Mouse (Mus musculus): ENCODE data around the gene Ddx28. TPM values are rescaled to one million over a fixed set of nuclear protein-coding genes. Genes with fewer than 3 reads are reported as not detected.
A peak's percentile ranks its signal among the peaks of the same experiment; 100 is the strongest.
"Not testable (repeated sequence)": the region's sequence is repeated elsewhere in the genome, so short reads cannot be mapped to it uniquely, and the experiment has no call there.

The Ddx28 gene
- total and polyA plus RNA-seq, 3 experiments: 9.9 to 22.6 (median 19.4) TPM

DNA sequence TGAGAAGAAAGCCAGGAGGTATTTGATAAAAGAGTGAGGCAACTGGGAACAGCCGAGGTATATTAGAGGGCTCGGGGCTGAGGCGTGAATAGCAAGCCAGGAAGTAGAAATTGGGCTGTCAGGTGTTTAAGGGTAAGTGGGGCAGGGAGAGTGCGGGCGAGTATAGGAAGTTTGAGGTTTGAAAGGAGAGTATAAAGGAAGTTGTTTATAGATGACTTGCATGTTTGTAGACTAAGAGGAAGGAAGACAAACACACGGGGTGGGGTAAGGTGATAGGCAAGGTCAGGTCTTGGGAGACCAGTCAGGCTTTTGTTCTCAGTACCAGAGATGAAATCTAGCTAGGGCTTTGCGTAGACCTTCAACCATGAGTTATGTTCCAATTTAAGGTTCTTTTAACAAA is 5.4 kb upstream of the Ddx28 start:
- ATAC-seq (ENCODE audit: extremely low read depth, insufficient number of reproducible peaks, low FRiP score, poor library complexity, severe bottlenecking) (peak; percentile 40), DNase-seq (ENCODE audit: low spot score) (peak; percentile 72)
- no peak overlapping the region for H3K4me3 ChIP-seq (ENCODE audit: low read depth, low read length)
- no peak for TF ChIP-seq GATA1 (IDR thresholded peaks at IDR 0.05; ENCODE audit: borderline replicate concordance, low read length)
- H3K9me3 ChIP-seq (replicated peaks): no peaks in the 10 kb centered on the region
- peaks cover 29% of the 10 kb centered on the region for H3K4me1 ChIP-seq (ENCODE audit: insufficient read depth, low read depth, low read length)
- no peaks in the 10 kb centered on the region for H3K27me3 ChIP-seq (ENCODE audit: insufficient read depth, low read length)
- H3K36me3 ChIP-seq (replicated peaks): peaks cover 70% of the 10 kb centered on the region

DNA sequence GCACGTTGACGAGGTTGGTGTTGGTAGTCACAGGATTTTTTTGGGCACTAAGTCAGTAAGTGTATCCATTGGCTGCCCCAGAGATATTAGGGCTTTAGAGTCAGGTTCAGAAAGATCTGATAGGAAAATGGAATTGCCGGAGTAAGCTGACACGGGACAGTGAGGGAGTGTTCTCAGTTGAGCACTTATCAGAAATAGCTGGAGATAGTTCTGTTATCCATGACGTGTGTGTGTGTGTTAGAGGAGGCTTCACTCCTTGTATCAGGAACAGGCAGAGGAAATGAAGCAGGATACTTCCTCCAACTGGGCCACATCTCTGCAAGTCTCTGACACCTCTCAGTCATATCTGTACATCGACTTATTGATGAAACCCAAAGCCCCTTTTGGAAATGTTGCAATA is 4.6 kb upstream of the Ddx28 start:
- no peak for DNase-seq (ENCODE audit: low spot score)
- Histone ChIP-seq H3K4me1 (ENCODE audit: insufficient read depth, low read depth, low read length) (peaks cover 33% of the 10 kb centered on the region), H3K27me3 (ENCODE audit: insufficient read depth, low read length) (no peaks in the 10 kb centered on the region), H3K9me3 (replicated peaks) (no peaks in the 10 kb centered on the region), H3K4me3 (ENCODE audit: low read depth, low read length) (no peak overlapping the region), H3K36me3 (replicated peaks) (peaks cover 61% of the 10 kb centered on the region)
- TF ChIP-seq CTCF (IDR thresholded peaks at IDR 0.05; ENCODE audit: low read depth, low read length) (no peak), GATA1 (IDR thresholded peaks at IDR 0.05; ENCODE audit: borderline replicate concordance, low read length) (no peak), GATA2 (IDR thresholded peaks at IDR 0.05; ENCODE audit: borderline replicate concordance, low read depth, low read length) (no peak), POLR2AphosphoS5 (IDR thresholded peaks at IDR 0.05; ENCODE audit: insufficient replicate concordance, low read depth, low read length) (no peak), TAL1 (conservative IDR thresholded peaks at IDR 0.05; ENCODE audit: low read depth, low read length) (no peak)
- ATAC-seq (ENCODE audit: extremely low read depth, insufficient number of reproducible peaks, low FRiP score, poor library complexity, severe bottlenecking): no peak

DNA sequence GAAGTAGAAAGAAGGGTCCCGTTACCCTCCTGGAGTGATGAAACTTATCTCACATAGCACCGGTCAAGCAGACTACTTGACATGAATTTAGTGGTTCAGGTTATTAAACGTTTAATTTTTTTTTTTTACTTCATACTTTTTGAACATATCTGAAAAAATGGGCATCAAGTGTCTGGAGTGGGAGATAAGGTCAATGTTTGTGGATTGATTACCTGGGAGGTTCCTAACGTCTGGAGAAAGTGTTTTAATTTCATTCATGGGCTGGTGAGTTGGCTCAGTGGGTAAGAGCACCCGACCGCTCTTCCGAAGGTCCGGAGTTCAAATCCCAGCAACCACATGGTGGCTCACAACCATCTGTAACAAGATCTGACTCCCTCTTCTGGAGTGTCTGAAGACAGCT is 521 bp upstream of the Ddx28 start:
- peak; percentile 46 for DNase-seq (ENCODE audit: low spot score)
- H3K4me1 ChIP-seq (ENCODE audit: insufficient read depth, low read depth, low read length): peaks cover 46% of the 10 kb centered on the region
- not testable (repeated sequence) for H3K27me3 ChIP-seq (ENCODE audit: insufficient read depth, low read length); ATAC-seq (ENCODE audit: extremely low read depth, insufficient number of reproducible peaks, low FRiP score, poor library complexity, severe bottlenecking); H3K9me3 ChIP-seq (replicated peaks)
- peak overlapping the region; percentile 99 for H3K4me3 ChIP-seq (ENCODE audit: low read depth, low read length)
- H3K36me3 ChIP-seq (replicated peaks): peaks cover 46% of the 10 kb centered on the region
- 0 out of 2 replicates have a peak, but pooled peaks have one; percentile 26 for TF ChIP-seq TAL1 (conservative IDR thresholded peaks at IDR 0.05; ENCODE audit: low read depth, low read length)

DNA sequence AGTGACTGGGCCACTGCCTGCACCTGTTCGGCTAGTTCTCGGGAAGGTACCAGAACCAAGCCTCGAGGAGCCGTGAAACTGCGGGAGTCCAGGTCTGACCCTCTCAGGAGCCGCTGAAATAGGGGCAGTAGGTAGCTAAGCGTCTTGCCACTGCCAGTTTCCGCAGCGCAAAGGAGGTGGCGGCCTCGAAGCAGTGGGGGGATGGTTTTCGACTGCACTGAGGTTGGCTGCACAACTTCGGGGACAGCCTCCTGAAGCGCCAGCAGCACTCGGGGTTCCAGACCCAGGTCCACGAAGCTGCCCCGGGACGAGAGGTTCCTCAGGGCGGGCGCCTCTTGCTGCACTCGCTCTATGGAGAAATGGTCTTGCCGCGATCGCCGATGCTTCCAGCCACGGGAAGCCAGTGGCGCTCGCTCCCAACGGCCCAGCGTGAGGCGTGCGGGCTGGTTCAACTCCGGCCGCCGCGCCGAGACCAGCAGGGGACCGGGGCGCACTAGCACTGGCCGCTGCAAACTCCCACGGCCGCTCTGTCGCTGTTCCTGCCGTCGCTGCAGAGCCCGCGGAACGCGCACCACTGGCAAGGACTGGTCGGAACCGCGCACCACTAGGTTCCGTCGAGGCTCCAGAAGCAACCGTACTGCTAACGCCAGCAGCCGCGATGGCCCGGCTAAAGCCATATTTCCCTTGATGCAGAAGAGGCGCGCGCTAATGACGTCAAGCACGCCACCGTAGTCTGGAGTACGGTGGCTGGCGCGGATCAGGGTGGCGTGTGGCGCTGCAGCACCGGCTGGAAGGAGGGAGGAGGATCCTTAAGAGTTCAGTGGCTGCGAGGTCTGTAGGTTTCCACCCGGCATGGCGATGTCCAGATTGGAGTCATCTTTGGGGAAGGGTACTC is 687 bp downstream of the Ddx28 start:
- TF ChIP-seq TAL1 (conservative IDR thresholded peaks at IDR 0.05; ENCODE audit: low read depth, low read length) (no peak), GATA2 (IDR thresholded peaks at IDR 0.05; ENCODE audit: borderline replicate concordance, low read depth, low read length) (no peak), CTCF (IDR thresholded peaks at IDR 0.05; ENCODE audit: low read depth, low read length) (no peak), GATA1 (IDR thresholded peaks at IDR 0.05; ENCODE audit: borderline replicate concordance, low read length) (no peak), POLR2AphosphoS5 (IDR thresholded peaks at IDR 0.05; ENCODE audit: insufficient replicate concordance, low read depth, low read length) (no peak)
- ATAC-seq (ENCODE audit: extremely low read depth, insufficient number of reproducible peaks, low FRiP score, poor library complexity, severe bottlenecking) (peak; percentile 84), DNase-seq (ENCODE audit: low spot score) (peak; percentile 84)
- H3K9me3 ChIP-seq (replicated peaks): no peaks in the 10 kb centered on the region
- H3K4me1 ChIP-seq (ENCODE audit: insufficient read depth, low read depth, low read length): peaks cover 36% of the 10 kb centered on the region
- H3K27me3 ChIP-seq (ENCODE audit: insufficient read depth, low read length): no peaks in the 10 kb centered on the region
- peaks cover 37% of the 10 kb centered on the region for H3K36me3 ChIP-seq (replicated peaks)
- peak overlapping the region; percentile 99 for H3K4me3 ChIP-seq (ENCODE audit: low read depth, low read length)

DNA sequence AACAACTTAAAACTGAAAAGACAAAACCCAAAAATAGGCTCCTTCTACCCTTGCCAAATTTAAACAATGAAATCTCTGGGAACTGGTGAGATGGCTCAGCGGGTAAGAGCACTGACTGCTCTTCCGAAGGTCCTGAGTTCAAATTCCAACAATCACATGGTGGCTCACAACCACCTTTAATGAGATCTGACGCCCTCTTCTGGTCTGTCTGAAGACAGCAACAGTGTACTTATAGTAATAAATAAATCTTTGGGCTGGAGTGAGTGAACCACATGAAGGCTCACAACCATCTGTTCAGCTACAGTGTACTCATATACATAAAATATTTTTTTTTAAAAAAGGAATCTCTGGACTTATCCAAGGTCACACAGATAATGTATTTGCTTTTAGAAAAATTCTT is 3.8 kb downstream of the Ddx28 start:
- H3K27me3 ChIP-seq (ENCODE audit: insufficient read depth, low read length); H3K4me3 ChIP-seq (ENCODE audit: low read depth, low read length); H3K9me3 ChIP-seq (replicated peaks); DNase-seq (ENCODE audit: low spot score); ATAC-seq (ENCODE audit: extremely low read depth, insufficient number of reproducible peaks, low FRiP score, poor library complexity, severe bottlenecking): not testable (repeated sequence)
- H3K36me3 ChIP-seq (replicated peaks): peaks cover 20% of the 10 kb centered on the region
- peaks cover 34% of the 10 kb centered on the region for H3K4me1 ChIP-seq (ENCODE audit: insufficient read depth, low read depth, low read length)

DNA sequence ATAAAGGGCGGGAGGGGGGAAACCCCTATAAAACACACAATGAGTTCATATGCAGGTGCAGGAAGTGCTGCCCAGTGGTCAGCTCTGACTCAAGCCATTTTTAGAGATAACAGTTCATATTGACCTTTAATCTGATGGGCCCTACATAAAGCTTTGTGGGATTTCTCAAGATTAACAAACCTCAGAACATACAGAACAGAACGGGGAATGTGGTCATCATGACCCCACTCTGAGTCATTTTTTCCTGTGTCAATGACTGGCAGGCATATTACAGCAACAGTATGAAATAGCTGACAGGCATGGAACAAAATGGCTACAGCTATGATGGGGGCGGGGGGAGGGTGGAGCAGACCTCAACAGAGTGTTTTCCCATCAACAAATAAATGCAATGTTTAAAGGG is 4.5 kb downstream of the Ddx28 start:
- TF ChIP-seq GATA1 (IDR thresholded peaks at IDR 0.05; ENCODE audit: borderline replicate concordance, low read length): no peak
- no peak for TF ChIP-seq CTCF (IDR thresholded peaks at IDR 0.05; ENCODE audit: low read depth, low read length)
- TF ChIP-seq GATA2 (IDR thresholded peaks at IDR 0.05; ENCODE audit: borderline replicate concordance, low read depth, low read length): no peak
- TF ChIP-seq POLR2AphosphoS5 (IDR thresholded peaks at IDR 0.05; ENCODE audit: insufficient replicate concordance, low read depth, low read length): no peak
- TF ChIP-seq TAL1 (conservative IDR thresholded peaks at IDR 0.05; ENCODE audit: low read depth, low read length): no peak
- H3K27me3 ChIP-seq (ENCODE audit: insufficient read depth, low read length): peaks cover under 1% of the 10 kb centered on the region; the same call in 1 of the 2 replicates
- H3K4me1 ChIP-seq (ENCODE audit: insufficient read depth, low read depth, low read length): peaks cover 34% of the 10 kb centered on the region
- no peak for DNase-seq (ENCODE audit: low spot score)
- no peaks in the 10 kb centered on the region for H3K9me3 ChIP-seq (replicated peaks)
- no peak for ATAC-seq (ENCODE audit: extremely low read depth, insufficient number of reproducible peaks, low FRiP score, poor library complexity, severe bottlenecking)
- H3K4me3 ChIP-seq (ENCODE audit: low read depth, low read length): no peak overlapping the region
- H3K36me3 ChIP-seq (replicated peaks): peaks cover 20% of the 10 kb centered on the region

DNA sequence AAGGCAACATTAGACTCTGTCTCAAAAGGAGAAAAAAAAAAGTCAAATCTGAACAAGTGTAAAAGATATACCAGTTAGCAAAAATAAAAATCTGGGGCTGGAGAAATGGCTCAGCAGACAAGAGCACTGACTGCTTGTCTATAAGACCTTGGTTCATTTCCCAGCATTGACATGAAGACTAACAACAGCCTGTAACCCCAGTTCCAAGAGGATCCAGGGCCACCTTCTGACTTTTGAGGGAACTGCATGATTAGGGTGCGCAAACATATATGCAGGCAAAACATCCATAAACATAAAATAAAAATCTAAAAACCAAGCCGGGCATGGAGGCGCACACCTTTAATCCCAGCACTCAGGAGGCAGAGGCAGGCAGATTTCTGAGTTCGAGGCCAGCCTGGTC is 5.3 kb downstream of the Ddx28 start:
- H3K9me3 ChIP-seq (replicated peaks): no peaks in the 10 kb centered on the region
- no peak for DNase-seq (ENCODE audit: low spot score)
- no peak for TF ChIP-seq GATA1 (IDR thresholded peaks at IDR 0.05; ENCODE audit: borderline replicate concordance, low read length)
- TF ChIP-seq POLR2AphosphoS5 (IDR thresholded peaks at IDR 0.05; ENCODE audit: insufficient replicate concordance, low read depth, low read length): no peak
- TF ChIP-seq CTCF (IDR thresholded peaks at IDR 0.05; ENCODE audit: low read depth, low read length): no peak
- no peak for TF ChIP-seq GATA2 (IDR thresholded peaks at IDR 0.05; ENCODE audit: borderline replicate concordance, low read depth, low read length)
- TF ChIP-seq TAL1 (conservative IDR thresholded peaks at IDR 0.05; ENCODE audit: low read depth, low read length): no peak
- peaks cover 30% of the 10 kb centered on the region for H3K4me1 ChIP-seq (ENCODE audit: insufficient read depth, low read depth, low read length)
- no peak overlapping the region for H3K4me3 ChIP-seq (ENCODE audit: low read depth, low read length)
- peaks cover 20% of the 10 kb centered on the region for H3K36me3 ChIP-seq (replicated peaks)
- ATAC-seq (ENCODE audit: extremely low read depth, insufficient number of reproducible peaks, low FRiP score, poor library complexity, severe bottlenecking): no peak
- peaks cover 5% of the 10 kb centered on the region; the same call in 1 of the 2 replicates for H3K27me3 ChIP-seq (ENCODE audit: insufficient read depth, low read length)

Measured in G1E (cell line).